Mouse (Mus musculus) liver, adult 2 months (tissue): ENCODE measurements at regions not wholly inside any gene's neighbourhood (a gene's known extent, or its start where the extent isn't known, plus 50 kb on each side); places are given as distances from the start of the nearest gene placed in this dataset.

Experiments used
- CTCF ChIP-seq: fragments of 200-500 bp; IDR thresholded peaks from 2 replicates; pipeline ENCODE4 v1.5.1; 2011; ENCODE audit warnings: low read depth, low read length, control low read depth
- POLR2A ChIP-seq: fragments of 200-500 bp; IDR thresholded peaks from 2 replicates; pipeline ENCODE4 v1.6.1; 2011; ENCODE audit warnings: low read length, control low read depth; ENCODE audit not compliant: insufficient read depth; ENCODE audit errors: extremely low read depth

GRCm38 (mm10) chr17:4631122-4631521 is 363.0 kb upstream of the Arid1b start:
- TF ChIP-seq CTCF (no peak), POLR2A (no peak)
